ENCODE assay signal across 12 mouse cellular contexts in the genomic region with DNA sequence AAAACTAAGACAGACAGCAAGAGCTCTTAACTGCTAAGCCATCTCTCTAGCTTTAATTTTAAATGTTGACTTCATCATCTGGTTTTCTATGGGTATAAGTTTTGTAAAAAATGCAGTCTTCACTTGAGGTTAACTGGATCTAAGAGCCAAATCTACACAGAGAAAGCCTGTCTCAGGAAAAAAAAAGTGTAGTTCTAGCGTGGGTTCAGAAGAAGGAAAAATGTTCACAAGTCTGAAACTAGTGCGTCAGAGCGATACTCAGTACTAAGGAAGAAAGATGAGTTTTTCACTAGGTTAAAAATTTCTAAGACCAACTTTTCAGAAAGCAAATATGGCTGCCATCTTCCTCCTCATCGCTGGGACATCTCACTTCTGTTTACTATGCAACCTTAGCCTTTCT.
"Had no signal": no experiment of that assay in that cellular context is flagged by ENCODE, and none has a peak within 500 bp of the region (broad histone marks: within the 10 kb centered on the region; RNA-seq: fewer than 3 reads in every experiment).

No protein-coding gene starts in this region.

- DNase-seq: retina, postnatal 1 day; right cerebral cortex, adult 18-20 months; right cerebral cortex, postnatal 14 days; right cerebral cortex, postnatal 25 days; right cerebral cortex, postnatal 4 days; spleen, adult 18-20 months; thymus, adult 18-20 months; thymus, adult 2 months; thymus, postnatal 14 days; thymus, postnatal 25 days; thymus, postnatal 36 days; thymus, postnatal 4 days had no signal
